Mouse (Mus musculus) neural tube, embryonic 13.5 days (tissue): ENCODE measurements around the gene Spaca4. TPM values are rescaled to one million over a fixed set of nuclear protein-coding genes. Genes with fewer than 3 reads are reported as not detected.

ENCODE experiments used
- ATAC-seq: fragments of 200-750 bp; cut with Nextera tagmentation; 2 replicates; pipeline ENCODE4 v1.8.0; 2017; ENCODE audit warnings: low read depth, mild to moderate bottlenecking, moderate TSS enrichment, moderate library complexity
- H3K27ac ChIP-seq: fragments of 300-500 bp; sonication (generic); replicated peaks from 2 replicates; pipeline ENCODE4 v1.5.1; 2015; ENCODE audit warnings: moderate library complexity, mild to moderate bottlenecking, inconsistent platforms
- H3K27me3 ChIP-seq: fragments of 300-500 bp; sonication (generic); 2 replicates; pipeline ENCODE4 v1.6.1; 2015; ENCODE audit warnings: mild to moderate bottlenecking, inconsistent platforms
- H3K36me3 ChIP-seq: fragments of 300-500 bp; sonication (generic); 2 replicates; pipeline ENCODE4 v1.6.1; 2015; ENCODE audit warnings: mild to moderate bottlenecking, inconsistent platforms
- H3K4me1 ChIP-seq: fragments of 300-500 bp; sonication (generic); replicated peaks from 2 replicates; pipeline ENCODE4 v1.6.1; 2015; ENCODE audit warnings: inconsistent platforms
- H3K4me2 ChIP-seq: fragments of 300-500 bp; sonication (generic); 2 replicates; pipeline ENCODE4 v1.6.1; 2015; ENCODE audit warnings: inconsistent platforms, mild to moderate bottlenecking, moderate library complexity
- H3K4me3 ChIP-seq: fragments of 300-500 bp; sonication (generic); 2 replicates; pipeline ENCODE4 v1.5.1; 2015; ENCODE audit warnings: mild to moderate bottlenecking, inconsistent platforms
- H3K9ac ChIP-seq: fragments of 300-500 bp; sonication (generic); 2 replicates; pipeline ENCODE4 v1.6.1; 2015; ENCODE audit warnings: moderate library complexity, mild to moderate bottlenecking, inconsistent platforms
- H3K9me3 ChIP-seq: fragments of 300-500 bp; sonication (generic); 2 replicates; pipeline ENCODE4 v1.6.1; 2016; ENCODE audit warnings: inconsistent platforms
- WGBS: fragments of 180-500 bp; shearing (Covaris S2); methylation state at CpG from one replicate; pipeline ENCODE4 v1.1.7; 2015; 5-methylcytosine and 5-hydroxymethylcytosine counted together
- polyA plus RNA-seq: library from polyadenylated mRNA; unstranded; fragments of >200 nt; fragmentation: Nextera tagmentation; extraction: Ambion mirVana; gene quantifications from 2 replicates; pipeline ENCODE4 v1.2.1, GENCODE M21; 2015

The Spaca4 gene
- polyA plus RNA-seq, 1 experiment from 2014 or later = not detected

- Histone ChIP-seq H3K9ac (no peak overlapping the region), H3K4me2 (no peak overlapping the region), H3K4me1 (peaks cover 12% of the 10 kb centered on the region; the same call in 1 of the 2 replicates), H3K36me3 (no peaks in the 10 kb centered on the region), H3K27ac (no peak overlapping the region), H3K27me3 (no peaks in the 10 kb centered on the region), H3K4me3 (no peak overlapping the region), H3K9me3 (no peaks in the 10 kb centered on the region)
- no peak for ATAC-seq
- 88% methylated on average over 5 of the region's 5 CpGs for WGBS
Measured at GRCm38 (mm10) chr7:45747450-45747849, 21.8 kb upstream of the Spaca4 start.

- WGBS = 66% methylated on average over 6 of the region's 6 CpGs
Measured at GRCm38 (mm10) chr7:45746518-45746917, 20.9 kb upstream of the Spaca4 start.

GRCm38 (mm10) chr7:45744387-45744786 is 18.8 kb upstream of the Spaca4 start:
- Histone ChIP-seq H3K27ac (no peak overlapping the region), H3K9me3 (no peaks in the 10 kb centered on the region), H3K4me2 (no peak overlapping the region), H3K9ac (no peak overlapping the region), H3K27me3 (peaks cover 11% of the 10 kb centered on the region; the same call in 1 of the 2 replicates), H3K4me3 (no peak overlapping the region), H3K36me3 (no peaks in the 10 kb centered on the region), H3K4me1 (peaks cover 9% of the 10 kb centered on the region; the same call in 1 of the 2 replicates)
- WGBS = 42% methylated on average over 2 of the region's 2 CpGs
- no peak for ATAC-seq

More at GRCm38 (mm10) chr7:45746518-45746917, 20.9 kb upstream of the Spaca4 start:
- Histone ChIP-seq H3K27ac (no peak overlapping the region), H3K36me3 (no peaks in the 10 kb centered on the region), H3K9me3 (no peaks in the 10 kb centered on the region), H3K4me1 (peaks cover 12% of the 10 kb centered on the region; the same call in 1 of the 2 replicates), H3K4me3 (no peak overlapping the region), H3K9ac (no peak overlapping the region), H3K27me3 (peaks cover 9% of the 10 kb centered on the region; the same call in 1 of the 2 replicates), H3K4me2 (no peak overlapping the region)
- no peak for ATAC-seq

GRCm38 (mm10) chr7:45742338-45742737 is 16.7 kb upstream of the Spaca4 start:
- no peak overlapping the region for H3K4me3 ChIP-seq
- 35% methylated on average over 19 of the region's 19 CpGs for WGBS
- H3K4me2 ChIP-seq = peak overlapping the region; percentile 30

GRCm38 (mm10) chr7:45741777-45742176 is 16.2 kb upstream of the Spaca4 start:
- H3K4me1 ChIP-seq = no peaks in the 10 kb centered on the region
- H3K4me2 ChIP-seq = peak overlapping the region; percentile 30
- 0 out of 2 replicates have a peak overlapping the region, but pooled peaks have one; percentile 38 for H3K9ac ChIP-seq
- no peak for ATAC-seq
- no peak overlapping the region for H3K4me3 ChIP-seq
- H3K27ac ChIP-seq = no peak overlapping the region
- H3K36me3 ChIP-seq = no peaks in the 10 kb centered on the region
- H3K9me3 ChIP-seq = no peaks in the 10 kb centered on the region
- H3K27me3 ChIP-seq = peaks cover 11% of the 10 kb centered on the region; the same call in 1 of the 2 replicates
- WGBS = 34% methylated on average over 11 of the region's 11 CpGs

More at GRCm38 (mm10) chr7:45742338-45742737, 16.7 kb upstream of the Spaca4 start:
- peaks cover 11% of the 10 kb centered on the region; the same call in 1 of the 2 replicates for H3K27me3 ChIP-seq
- no peaks in the 10 kb centered on the region for H3K36me3 ChIP-seq
- no peaks in the 10 kb centered on the region for H3K4me1 ChIP-seq
- no peak overlapping the region for H3K9ac ChIP-seq
- no peaks in the 10 kb centered on the region for H3K9me3 ChIP-seq
- no peak for ATAC-seq
- no peak overlapping the region for H3K27ac ChIP-seq

- ATAC-seq = no peak
- WGBS = 88% methylated on average over 12 of the region's 12 CpGs
- no peak overlapping the region for H3K9ac ChIP-seq
- no peaks in the 10 kb centered on the region for H3K9me3 ChIP-seq
- H3K27me3 ChIP-seq = peaks cover 11% of the 10 kb centered on the region; the same call in 1 of the 2 replicates
- H3K4me2 ChIP-seq = no peak overlapping the region
- H3K4me3 ChIP-seq = no peak overlapping the region
- no peak overlapping the region for H3K27ac ChIP-seq
- H3K36me3 ChIP-seq = no peaks in the 10 kb centered on the region
- H3K4me1 ChIP-seq = no peaks in the 10 kb centered on the region
Measured at GRCm38 (mm10) chr7:45741308-45741707, 15.7 kb upstream of the Spaca4 start.

GRCm38 (mm10) chr7:45739820-45740219 is 14.2 kb upstream of the Spaca4 start:
- no peak overlapping the region for H3K9ac ChIP-seq
- 75% methylated on average over 9 of the region's 10 CpGs for WGBS
- no peak overlapping the region for H3K4me3 ChIP-seq
- H3K9me3 ChIP-seq = no peaks in the 10 kb centered on the region
- peaks cover 11% of the 10 kb centered on the region; the same call in 1 of the 2 replicates for H3K27me3 ChIP-seq
- H3K27ac ChIP-seq = no peak overlapping the region
- H3K4me2 ChIP-seq = no peak overlapping the region
- no peaks in the 10 kb centered on the region for H3K36me3 ChIP-seq
- ATAC-seq = no peak
- no peaks in the 10 kb centered on the region for H3K4me1 ChIP-seq

- H3K27ac ChIP-seq = no peak overlapping the region
- no peak overlapping the region for H3K4me2 ChIP-seq
- H3K4me1 ChIP-seq = no peaks in the 10 kb centered on the region
- ATAC-seq = peak; percentile 89
- H3K4me3 ChIP-seq = no peak overlapping the region
- H3K36me3 ChIP-seq = no peaks in the 10 kb centered on the region
- peaks cover 11% of the 10 kb centered on the region; the same call in 1 of the 2 replicates for H3K27me3 ChIP-seq
- no peaks in the 10 kb centered on the region for H3K9me3 ChIP-seq
- 6% methylated on average over 9 of the region's 9 CpGs for WGBS
- no peak overlapping the region for H3K9ac ChIP-seq
Measured at GRCm38 (mm10) chr7:45739162-45739763, 13.7 kb upstream of the Spaca4 start.

- Histone ChIP-seq H3K4me2 (no peak overlapping the region), H3K4me3 (no peak overlapping the region), H3K27me3 (no peaks in the 10 kb centered on the region), H3K27ac (no peak overlapping the region), H3K9ac (no peak overlapping the region), H3K4me1 (0 out of 2 replicates have a peak, but pooled peaks cover 8% of the 10 kb centered on the region), H3K9me3 (no peaks in the 10 kb centered on the region), H3K36me3 (peaks cover 4% of the 10 kb centered on the region; the same call in 1 of the 2 replicates)
- no peak for ATAC-seq
- WGBS = 81% methylated on average over 5 of the region's 5 CpGs
Measured at GRCm38 (mm10) chr7:45733477-45733876, 7.9 kb upstream of the Spaca4 start.

- Histone ChIP-seq H3K9me3 (no peaks in the 10 kb centered on the region), H3K4me3 (no peak overlapping the region), H3K36me3 (peaks cover 20% of the 10 kb centered on the region), H3K9ac (no peak overlapping the region), H3K4me1 (0 out of 2 replicates have a peak, but pooled peaks cover 8% of the 10 kb centered on the region), H3K4me2 (no peak overlapping the region), H3K27ac (no peak overlapping the region), H3K27me3 (no peaks in the 10 kb centered on the region)
- no peak for ATAC-seq
- WGBS = 18% methylated on average over 16 of the region's 16 CpGs
Measured at GRCm38 (mm10) chr7:45730727-45731431, 5.3 kb upstream of the Spaca4 start.

- H3K36me3 ChIP-seq = peaks cover 52% of the 10 kb centered on the region
- ATAC-seq = no peak
Measured at GRCm38 (mm10) chr7:45727625-45728024, 2.0 kb upstream of the Spaca4 start.

GRCm38 (mm10) chr7:45726419-45726818 is 806 bp upstream of the Spaca4 start:
- no peaks in the 10 kb centered on the region for H3K27me3 ChIP-seq
- no peaks in the 10 kb centered on the region for H3K9me3 ChIP-seq
- no peak for ATAC-seq
- peaks cover 64% of the 10 kb centered on the region for H3K36me3 ChIP-seq
- no peak overlapping the region for H3K9ac ChIP-seq
- peaks cover 14% of the 10 kb centered on the region; the same call in 1 of the 2 replicates for H3K4me1 ChIP-seq
- no peak overlapping the region for H3K4me3 ChIP-seq
- WGBS = 95% methylated on average over 10 of the region's 10 CpGs
- H3K27ac ChIP-seq = no peak overlapping the region
- no peak overlapping the region for H3K4me2 ChIP-seq

More at GRCm38 (mm10) chr7:45727625-45728024, 2.0 kb upstream of the Spaca4 start:
- no peak overlapping the region for H3K4me2 ChIP-seq
- 84% methylated on average over 3 of the region's 3 CpGs for WGBS
- H3K9ac ChIP-seq = no peak overlapping the region
- no peaks in the 10 kb centered on the region for H3K9me3 ChIP-seq
- no peak overlapping the region for H3K27ac ChIP-seq
- no peaks in the 10 kb centered on the region for H3K27me3 ChIP-seq
- 0 out of 2 replicates have a peak, but pooled peaks cover 8% of the 10 kb centered on the region for H3K4me1 ChIP-seq
- H3K4me3 ChIP-seq = no peak overlapping the region
